Mouse (Mus musculus) cortical plate, adult 2 months (tissue): ENCODE data around the gene Phc3.

ENCODE experiments used
- CTCF ChIP-seq: fragments of 200-500 bp; IDR thresholded peaks from 2 replicates; pipeline ENCODE4 v1.5.1; 2011; ENCODE audit warnings: mild to moderate bottlenecking, control low read depth, low read length; ENCODE audit not compliant: insufficient read depth; ENCODE audit errors: extremely low read depth
- POLR2A ChIP-seq: fragments of 200-500 bp; IDR thresholded peaks from 2 replicates; pipeline ENCODE4 v1.6.1; 2011; ENCODE audit warnings: mild to moderate bottlenecking, low read length, control low read depth; ENCODE audit not compliant: insufficient read depth; ENCODE audit errors: extremely low read depth

DNA sequence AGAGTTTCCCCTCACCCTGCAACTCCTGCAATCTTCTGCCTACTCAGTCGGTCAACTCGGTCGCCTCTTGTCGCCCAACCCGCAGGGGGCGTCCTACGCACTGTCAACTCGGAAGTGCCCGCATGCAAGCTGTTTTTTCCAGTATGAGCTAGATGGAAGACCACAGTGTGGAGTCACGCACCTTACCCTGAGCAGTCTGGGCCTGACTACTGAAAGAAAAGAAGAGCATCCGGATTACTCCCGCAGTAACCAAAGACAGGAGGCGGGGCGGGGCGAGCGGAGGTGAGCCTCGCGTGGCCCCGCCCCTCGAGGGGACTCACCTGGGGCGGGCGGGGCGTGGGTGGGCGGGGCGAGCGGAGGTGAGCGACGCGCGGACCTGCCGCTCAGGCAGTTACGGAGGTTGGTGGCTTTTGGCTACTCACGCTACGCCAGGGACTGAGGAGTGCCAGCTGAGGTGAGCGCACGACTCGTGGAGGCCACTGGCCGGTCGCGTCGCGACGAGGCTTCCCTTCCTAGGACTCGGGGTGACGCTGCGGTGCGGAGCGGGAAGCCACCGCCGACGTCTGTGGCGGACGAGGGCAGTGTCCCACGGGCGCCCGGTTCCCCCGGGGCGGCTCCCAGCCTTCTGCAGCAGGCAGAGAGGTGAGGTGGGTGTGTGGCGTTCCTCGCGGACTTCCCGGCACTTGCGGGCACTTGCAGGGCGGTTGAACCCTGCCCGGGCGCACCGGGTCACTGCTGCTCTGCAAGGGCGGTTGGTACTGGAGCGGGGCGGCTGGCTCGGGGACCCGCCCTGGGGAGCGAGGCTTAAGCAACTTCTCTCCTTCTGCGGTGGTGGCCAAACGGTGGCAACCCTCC, 113.4 kb downstream of the Phc3 start, which contains the start of gene Gpr160:
- TF ChIP-seq CTCF, result peak; percentile 37; the same call in 1 of the 2 replicates
- TF ChIP-seq POLR2A, result no peak
